Mouse (Mus musculus) liver, embryonic 14.5 days (tissue): ENCODE measurements around the gene Phf21b.

Experiments
- CTCF ChIP-seq: IDR thresholded peaks from 2 replicates; pipeline ENCODE4 v1.5.1; 2016; ENCODE audit warnings: antibody characterized with exemption, low read depth, control low read depth
- EP300 ChIP-seq: IDR thresholded peaks from 2 replicates; pipeline ENCODE4 v1.6.1; 2016; ENCODE audit warnings: antibody characterized with exemption, low read depth

DNA sequence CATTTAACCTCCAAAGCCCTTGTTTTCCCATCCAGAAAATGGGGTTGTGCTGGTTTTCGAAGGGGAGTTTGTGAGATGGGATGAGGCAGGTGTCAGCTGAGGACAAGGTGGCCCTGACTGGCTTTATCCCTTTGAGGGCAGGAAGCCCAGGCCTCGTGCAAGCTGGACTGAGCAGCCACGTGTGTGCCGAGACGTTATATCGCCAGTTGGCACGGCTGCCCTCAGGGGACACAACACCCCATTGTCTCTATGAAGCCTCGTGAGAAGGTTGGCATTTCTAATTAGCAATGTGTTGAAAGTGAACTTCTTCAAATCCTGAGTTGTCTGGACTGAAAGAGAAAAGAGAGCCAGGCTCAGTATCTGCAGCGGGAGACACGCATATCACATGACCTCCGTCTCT, 37.6 kb downstream of the Phf21b start:
- TF ChIP-seq CTCF (no peak), EP300 (no peak)
